Mouse (Mus musculus) limb, embryonic 15.5 days (tissue): Measurements from ENCODE around the gene Gm10160. TPM values are rescaled to one million over a fixed set of nuclear protein-coding genes. Genes with fewer than 3 reads are reported as not detected.

Experiments used
- ATAC-seq: fragments of 200-750 bp; cut with Nextera tagmentation; 2 replicates; pipeline ENCODE4 v1.8.0; 2017; ENCODE audit warnings: low read depth, moderate TSS enrichment; ENCODE audit not compliant: insufficient number of reproducible peaks, low FRiP score, low TSS enrichment
- H3K27ac ChIP-seq: fragments of 300-500 bp; sonication (generic); 2 replicates; pipeline ENCODE4 v1.5.1; 2015; ENCODE audit warnings: moderate library complexity, mild to moderate bottlenecking, inconsistent platforms
- H3K27me3 ChIP-seq: fragments of 300-500 bp; sonication (generic); 2 replicates; pipeline ENCODE4 v1.6.1; 2015; ENCODE audit warnings: inconsistent platforms
- H3K36me3 ChIP-seq: fragments of 300-500 bp; sonication (generic); 2 replicates; pipeline ENCODE4 v1.6.1; 2015; ENCODE audit warnings: inconsistent platforms
- H3K4me1 ChIP-seq: fragments of 300-500 bp; sonication (generic); 2 replicates; pipeline ENCODE4 v1.6.1; 2015; ENCODE audit warnings: inconsistent platforms
- H3K4me2 ChIP-seq: fragments of 300-500 bp; sonication (generic); 2 replicates; pipeline ENCODE4 v1.6.1; 2015; ENCODE audit warnings: mild to moderate bottlenecking, inconsistent platforms
- H3K4me3 ChIP-seq: fragments of 300-500 bp; sonication (generic); 2 replicates; pipeline ENCODE4 v1.5.1; 2015; ENCODE audit warnings: mild to moderate bottlenecking, inconsistent platforms
- H3K9ac ChIP-seq: fragments of 300-500 bp; sonication (generic); 2 replicates; pipeline ENCODE4 v1.6.1; 2015; ENCODE audit warnings: inconsistent platforms
- H3K9me3 ChIP-seq: fragments of 300-500 bp; sonication (generic); 2 replicates; pipeline ENCODE4 v1.6.1; 2016; ENCODE audit warnings: inconsistent platforms
- WGBS: fragments of 180-500 bp; shearing (Covaris S2); methylation state at CpG from one replicate; pipeline ENCODE4 v1.1.7; 2015; 5-methylcytosine and 5-hydroxymethylcytosine counted together
- polyA plus RNA-seq: library from polyadenylated mRNA; unstranded; fragments of >200 nt; fragmentation: Nextera tagmentation; extraction: Ambion mirVana; gene quantifications from 2 replicates; pipeline ENCODE4 v1.2.1, GENCODE M21; 2015

The Gm10160 gene
- polyA plus RNA-seq, 1 experiment from 2014 or later = not detected

DNA sequence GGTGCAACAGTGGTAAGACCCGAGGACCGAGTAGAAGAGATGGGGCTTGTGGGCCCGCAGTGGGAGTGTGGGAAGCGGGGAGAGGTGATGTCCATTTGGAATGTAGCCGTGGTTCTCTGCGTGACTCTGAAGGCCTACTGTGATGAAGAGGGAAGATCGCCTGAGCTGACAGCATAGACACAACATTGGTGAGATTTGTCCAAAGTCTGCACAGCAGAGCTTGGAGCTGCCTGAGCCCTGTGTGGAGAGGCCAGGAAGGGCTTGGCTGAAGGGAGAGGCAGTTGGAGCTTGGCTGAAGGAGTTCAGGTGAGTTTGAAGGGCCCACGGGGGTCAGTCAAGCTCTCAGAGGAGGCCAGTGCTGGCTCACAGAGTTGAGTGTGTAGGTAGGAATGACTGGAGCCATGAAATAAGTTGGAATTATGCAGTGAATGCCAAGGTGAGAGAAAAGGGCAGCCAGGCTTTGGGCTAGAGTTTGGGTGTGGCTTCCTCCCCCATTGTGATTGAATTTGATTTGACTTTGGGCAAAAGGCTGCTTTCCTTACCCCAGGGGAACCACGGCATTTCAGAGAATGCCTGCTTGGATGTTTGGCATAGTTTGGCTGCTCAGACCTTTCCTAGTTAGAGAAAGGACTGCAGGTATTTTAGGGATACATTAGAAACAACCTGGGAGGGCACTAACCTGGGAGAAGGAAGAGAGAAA is 11.8 kb upstream of the Gm10160 start:
- no peak overlapping the region for H3K9ac ChIP-seq
- H3K36me3 ChIP-seq = no peaks in the 10 kb centered on the region
- no peak overlapping the region for H3K27ac ChIP-seq
- ATAC-seq = no peak
- H3K27me3 ChIP-seq = no peaks in the 10 kb centered on the region
- 85% methylated on average over 9 of the region's 9 CpGs for WGBS
- H3K4me3 ChIP-seq = no peak overlapping the region
- H3K4me2 ChIP-seq = no peak overlapping the region
- no peaks in the 10 kb centered on the region for H3K9me3 ChIP-seq
- no peaks in the 10 kb centered on the region for H3K4me1 ChIP-seq

DNA sequence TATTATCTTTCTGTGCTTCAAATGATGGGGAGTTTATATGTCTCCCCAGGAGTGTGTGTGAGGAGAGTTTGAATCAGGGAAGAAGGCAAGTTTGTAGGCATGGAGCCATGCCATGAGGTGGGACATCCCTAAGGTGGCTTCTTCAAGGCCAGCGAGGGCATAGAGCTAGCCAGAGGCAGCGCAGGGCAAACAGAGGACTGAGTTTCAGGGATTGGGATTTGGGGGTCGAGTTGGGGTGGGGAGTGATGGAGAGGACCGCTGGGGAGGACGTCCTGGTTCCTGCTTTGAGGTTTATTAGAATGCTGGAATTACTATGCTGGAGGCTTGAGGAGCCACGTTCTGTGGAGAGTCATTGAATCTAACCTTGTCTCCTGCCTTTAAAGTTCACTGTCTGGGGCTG is 10.3 kb upstream of the Gm10160 start:
- 88% methylated on average over 6 of the region's 6 CpGs for WGBS
- H3K9me3 ChIP-seq = no peaks in the 10 kb centered on the region
- H3K9ac ChIP-seq = no peak overlapping the region
- H3K27me3 ChIP-seq = 0 out of 2 replicates have a peak, but pooled peaks cover 6% of the 10 kb centered on the region
- H3K4me1 ChIP-seq = no peaks in the 10 kb centered on the region
- ATAC-seq = no peak
- H3K4me2 ChIP-seq = no peak overlapping the region
- no peak overlapping the region for H3K27ac ChIP-seq
- H3K4me3 ChIP-seq = no peak overlapping the region
- H3K36me3 ChIP-seq = no peaks in the 10 kb centered on the region

DNA sequence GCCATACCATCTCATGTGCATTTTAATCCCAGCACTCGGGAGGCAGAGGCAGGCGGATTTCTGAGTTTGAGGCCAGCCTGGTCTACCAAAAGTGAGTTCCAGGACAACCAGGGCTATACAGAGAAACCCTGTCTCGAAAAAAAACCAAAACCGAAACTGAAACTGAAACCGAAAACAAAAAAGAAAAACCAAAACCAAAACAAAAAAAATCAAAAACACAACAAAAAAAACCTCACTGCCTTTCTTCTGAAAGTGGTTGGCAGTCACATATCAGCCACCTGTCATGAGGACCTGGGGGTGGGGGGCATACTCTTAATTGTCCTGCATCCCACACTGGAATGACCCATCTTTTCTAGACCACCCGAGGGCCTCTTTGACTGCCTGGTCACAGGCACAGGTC is 9.0 kb upstream of the Gm10160 start:
- Histone ChIP-seq H3K9me3 (no peaks in the 10 kb centered on the region), H3K4me2 (no peak overlapping the region), H3K27ac (no peak overlapping the region), H3K4me1 (peaks cover 9% of the 10 kb centered on the region), H3K9ac (no peak overlapping the region), H3K36me3 (no peaks in the 10 kb centered on the region), H3K4me3 (no peak overlapping the region), H3K27me3 (peaks cover 14% of the 10 kb centered on the region; the same call in 1 of the 2 replicates)
- 87% methylated on average over 6 of the region's 6 CpGs for WGBS
- ATAC-seq = no peak

DNA sequence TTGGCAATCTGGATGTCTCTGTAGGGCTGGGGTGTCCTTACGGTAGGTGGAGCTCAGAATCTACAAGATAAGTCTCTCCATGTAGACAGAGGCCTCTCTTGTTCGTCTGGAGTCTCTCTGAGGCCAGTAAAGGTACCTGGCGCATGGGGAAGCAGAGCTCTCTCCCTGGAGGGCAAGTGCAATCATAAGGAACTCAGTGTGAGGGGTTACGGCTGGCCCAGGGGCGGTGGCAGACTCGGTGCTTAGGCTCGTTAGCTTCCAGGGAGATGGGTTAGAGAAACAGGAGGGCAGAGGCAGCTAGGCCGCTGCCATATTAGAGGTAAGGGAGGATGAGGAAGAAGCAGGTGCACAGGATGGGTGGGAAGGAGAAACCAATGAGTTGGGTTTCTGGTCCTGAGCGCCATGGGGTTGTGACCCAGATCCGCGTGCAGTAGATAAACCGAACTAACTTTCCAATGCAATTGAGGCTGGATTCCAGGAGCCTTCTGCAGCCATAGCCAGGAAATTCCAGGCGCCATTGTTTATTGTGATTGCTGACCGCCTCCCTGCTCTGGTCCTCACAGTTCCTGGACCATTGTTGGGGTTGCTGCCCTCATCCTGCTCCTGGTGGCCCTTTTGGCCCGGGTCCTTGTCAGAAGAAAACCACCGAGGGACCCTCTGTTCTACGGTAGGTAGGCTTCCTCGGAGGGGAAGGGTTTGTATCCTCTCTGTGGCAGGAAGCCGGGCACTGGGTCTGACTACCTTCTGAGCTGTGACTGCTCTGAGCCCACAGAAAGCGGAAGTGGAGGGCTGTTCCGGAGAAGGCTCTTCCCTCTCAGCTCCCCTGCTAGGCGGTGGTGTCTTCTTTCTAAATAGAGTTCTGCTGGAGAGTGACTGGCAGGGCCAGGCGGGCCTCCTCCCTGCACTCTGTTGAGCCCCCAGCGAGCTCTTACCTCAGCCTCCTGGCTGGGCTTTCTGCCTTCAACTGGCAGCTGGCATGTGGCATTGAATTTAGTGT is 7.3 kb upstream of the Gm10160 start:
- 71% methylated on average over 24 of the region's 24 CpGs for WGBS
- Histone ChIP-seq H3K27me3 (peaks cover 29% of the 10 kb centered on the region), H3K4me3 (no peak overlapping the region), H3K9ac (no peak overlapping the region), H3K36me3 (no peaks in the 10 kb centered on the region), H3K4me2 (no peak overlapping the region), H3K4me1 (peaks cover 22% of the 10 kb centered on the region), H3K9me3 (no peaks in the 10 kb centered on the region), H3K27ac (peak overlapping the region; percentile 54; the same call in 1 of the 2 replicates)
- ATAC-seq = 0 out of 2 replicates have a peak, but pooled peaks have one; percentile 45

DNA sequence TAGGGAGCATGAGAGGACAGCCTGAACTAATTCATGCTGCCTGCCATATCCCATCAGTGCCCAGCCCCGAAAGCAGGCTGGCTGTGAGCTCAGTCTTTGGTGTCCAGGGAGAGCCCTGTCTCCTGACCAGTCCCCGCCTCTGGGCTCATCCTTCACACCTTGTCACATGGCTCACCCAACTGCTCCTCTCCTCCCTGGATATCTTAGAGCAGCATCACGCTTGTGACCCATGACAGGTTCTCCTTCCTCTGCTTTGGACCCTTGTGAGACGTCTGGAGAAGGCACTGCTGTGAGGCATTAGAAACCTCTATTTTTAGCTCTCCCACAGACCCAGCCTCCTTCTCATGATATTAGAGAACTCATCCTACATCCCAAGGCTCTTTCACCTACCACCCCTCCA is 6.3 kb upstream of the Gm10160 start:
- H3K27me3 ChIP-seq = peaks cover 36% of the 10 kb centered on the region
- no peak for ATAC-seq
- no peaks in the 10 kb centered on the region for H3K36me3 ChIP-seq
- H3K4me3 ChIP-seq = no peak overlapping the region
- no peak overlapping the region for H3K27ac ChIP-seq
- no peak overlapping the region for H3K4me2 ChIP-seq
- H3K9me3 ChIP-seq = no peaks in the 10 kb centered on the region
- H3K9ac ChIP-seq = no peak overlapping the region
- 66% methylated on average over 4 of the region's 4 CpGs for WGBS
- peaks cover 22% of the 10 kb centered on the region for H3K4me1 ChIP-seq

DNA sequence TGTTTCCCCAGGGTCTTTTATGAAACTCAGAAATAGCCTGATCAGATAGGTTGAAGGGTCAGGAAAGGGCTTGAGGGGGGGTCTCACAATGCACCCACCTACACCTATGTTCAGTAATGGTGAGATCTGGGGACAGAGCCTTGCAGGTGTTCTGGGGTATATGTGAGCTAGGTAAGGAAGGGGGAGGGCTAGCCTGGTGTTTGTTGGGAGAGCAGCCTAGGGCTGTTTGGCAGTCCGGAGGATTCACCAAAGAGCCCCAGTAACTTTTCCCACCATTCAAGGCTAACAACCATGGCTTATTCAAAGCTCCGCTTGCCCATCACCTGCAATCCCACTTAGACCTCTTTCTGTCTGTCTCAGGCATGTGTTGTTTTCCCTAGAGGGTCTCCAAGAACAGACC is 5.9 kb upstream of the Gm10160 start:
- Histone ChIP-seq H3K4me2 (no peak overlapping the region), H3K27me3 (peaks cover 37% of the 10 kb centered on the region), H3K4me3 (no peak overlapping the region), H3K36me3 (no peaks in the 10 kb centered on the region), H3K9ac (no peak overlapping the region), H3K27ac (no peak overlapping the region), H3K9me3 (no peaks in the 10 kb centered on the region), H3K4me1 (peaks cover 22% of the 10 kb centered on the region)
- 90% methylated on average over 2 of the region's 2 CpGs for WGBS
- ATAC-seq = no peak

DNA sequence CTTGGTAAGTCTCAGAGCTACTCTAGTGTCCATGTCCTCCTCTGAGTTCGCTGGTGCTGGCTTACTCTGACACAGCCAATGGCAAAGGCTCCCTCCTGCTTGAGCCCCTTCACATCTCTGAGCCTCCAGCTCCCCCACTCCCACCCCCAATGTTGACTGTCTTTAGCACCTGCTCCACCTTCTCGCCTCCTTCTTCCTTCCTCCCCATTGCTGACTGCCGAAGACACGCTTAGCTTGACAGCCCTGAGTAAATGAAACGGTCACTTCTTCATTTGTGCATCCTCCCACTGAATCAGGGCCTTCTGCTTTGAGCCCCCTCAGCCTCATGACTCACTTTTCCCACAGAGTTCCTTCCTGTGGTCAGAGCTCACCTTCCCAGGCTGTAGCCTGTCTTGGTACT is 5.4 kb upstream of the Gm10160 start:
- Histone ChIP-seq H3K4me1 (peaks cover 22% of the 10 kb centered on the region), H3K4me2 (peak overlapping the region; percentile 14; the same call in 1 of the 2 replicates), H3K36me3 (no peaks in the 10 kb centered on the region), H3K27me3 (peaks cover 37% of the 10 kb centered on the region), H3K27ac (no peak overlapping the region), H3K4me3 (no peak overlapping the region), H3K9ac (no peak overlapping the region), H3K9me3 (no peaks in the 10 kb centered on the region)
- 70% methylated on average over 5 of the region's 5 CpGs for WGBS
- no peak for ATAC-seq

DNA sequence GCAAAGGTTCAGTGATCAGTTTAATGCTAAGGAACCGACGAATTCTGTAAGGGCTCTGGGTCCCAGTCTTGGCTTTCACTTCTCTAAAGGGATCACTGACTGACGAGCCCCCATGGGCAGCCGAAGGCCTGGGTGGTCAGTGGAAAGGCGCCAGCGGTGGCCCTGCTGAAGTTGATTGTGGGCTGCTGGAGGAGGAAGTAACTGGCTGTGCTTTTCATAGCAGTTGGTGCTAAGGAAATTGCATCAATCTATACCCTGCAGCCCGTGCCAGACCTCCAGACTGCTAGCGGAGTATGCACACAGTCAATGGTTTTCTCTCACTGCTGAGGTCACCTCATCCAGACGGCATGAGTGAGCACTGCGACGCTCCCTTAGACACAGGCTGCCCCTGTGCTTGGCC is 4.5 kb upstream of the Gm10160 start:
- peaks cover 22% of the 10 kb centered on the region for H3K4me1 ChIP-seq
- H3K9ac ChIP-seq = no peak overlapping the region
- 39% methylated on average over 11 of the region's 11 CpGs for WGBS
- H3K9me3 ChIP-seq = no peaks in the 10 kb centered on the region
- H3K4me2 ChIP-seq = peak overlapping the region; percentile 97; the same call in 1 of the 2 replicates
- H3K27ac ChIP-seq = peak overlapping the region; percentile 47
- no peaks in the 10 kb centered on the region for H3K36me3 ChIP-seq
- H3K27me3 ChIP-seq = peaks cover 37% of the 10 kb centered on the region
- H3K4me3 ChIP-seq = peak overlapping the region; percentile 57
- no peak for ATAC-seq

DNA sequence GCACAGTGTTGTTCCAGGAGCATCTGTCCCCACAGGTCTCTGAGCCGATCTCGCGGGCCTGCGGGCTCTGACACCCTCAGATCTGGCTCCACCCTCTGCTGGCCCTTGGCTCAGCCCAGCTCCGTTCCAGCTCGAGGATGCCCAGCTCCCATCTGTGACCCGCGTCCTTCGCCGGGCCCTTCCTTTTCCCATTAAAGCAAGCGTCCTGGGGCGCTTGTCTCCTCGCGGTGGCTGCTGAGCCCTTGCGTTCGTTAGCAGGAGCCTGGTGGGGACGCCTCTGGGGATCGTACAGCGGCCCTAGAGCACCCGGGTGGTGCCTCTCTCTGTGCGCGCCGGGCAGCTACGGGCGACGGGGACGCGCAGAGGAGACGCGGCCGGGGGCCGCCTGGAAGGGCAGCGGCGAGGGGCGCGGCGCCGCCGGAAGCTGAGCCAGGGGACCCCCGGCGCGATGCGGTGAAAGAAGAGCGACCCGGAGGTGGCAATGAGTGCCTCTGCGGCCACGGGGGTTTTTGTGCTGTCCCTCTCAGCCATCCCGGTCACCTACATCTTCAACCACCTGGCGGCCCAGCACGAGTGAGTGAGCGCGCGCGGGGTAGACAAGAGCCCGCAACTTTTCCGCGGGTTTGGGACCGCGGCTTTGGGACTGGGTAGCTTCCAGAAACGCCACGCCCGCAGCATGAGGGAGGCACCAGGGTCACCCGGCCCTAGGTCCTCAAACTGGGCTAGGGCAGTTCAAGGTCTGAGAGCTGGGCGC is 3.6 kb upstream of the Gm10160 start, which contains the start of gene Tm6sf1:
TSS of gene Tm6sf1 (plus strand) at position 34 of the 754 bp plus-strand sequence.
- Histone ChIP-seq H3K27ac (peak within 1 kb of the TSS; percentile 47), H3K27me3 (peaks cover 37% of the 10 kb centered on the region), H3K9me3 (no peaks in the 10 kb centered on the region), H3K4me3 (peak within 1 kb of the TSS; percentile 57), H3K9ac (peak within 1 kb of the TSS; percentile 49), H3K4me2 (peak within 1 kb of the TSS; percentile 97), H3K4me1 (peaks cover 22% of the 10 kb centered on the region), H3K36me3 (no peaks in the 10 kb centered on the region)
- WGBS = under 1% methylated on average over 64 of the region's 64 CpGs
- ATAC-seq = no peak

DNA sequence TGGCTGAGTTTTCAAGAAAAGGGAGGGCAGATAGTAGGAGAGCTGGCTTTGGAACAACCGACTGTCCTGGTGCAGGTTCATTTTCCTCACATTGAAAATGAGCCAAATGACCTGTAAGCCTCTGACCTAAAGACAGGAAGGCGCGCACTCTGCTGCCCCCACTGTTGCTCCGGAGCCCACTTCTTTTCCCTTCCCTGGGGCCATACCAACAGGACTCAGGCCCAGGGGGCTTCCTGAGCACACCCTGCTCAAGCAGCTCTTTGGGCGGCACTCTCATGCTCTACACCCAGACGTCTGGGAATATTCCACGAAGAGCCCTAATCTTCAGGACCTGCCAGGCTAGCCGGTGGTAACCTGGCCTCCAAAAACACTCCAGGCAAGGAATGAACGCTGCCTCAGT is 2.6 kb upstream of the Gm10160 start:
- ATAC-seq = no peak
- H3K4me1 ChIP-seq = peaks cover 22% of the 10 kb centered on the region
- H3K27me3 ChIP-seq = peaks cover 37% of the 10 kb centered on the region
- WGBS = 14% methylated on average over 9 of the region's 9 CpGs
- H3K9me3 ChIP-seq = no peaks in the 10 kb centered on the region
- H3K27ac ChIP-seq = 0 out of 2 replicates have a peak overlapping the region, but pooled peaks have one; percentile 3
- no peaks in the 10 kb centered on the region for H3K36me3 ChIP-seq
- H3K4me2 ChIP-seq = peak overlapping the region; percentile 97; the same call in 1 of the 2 replicates
- no peak overlapping the region for H3K9ac ChIP-seq
- H3K4me3 ChIP-seq = 0 out of 2 replicates have a peak overlapping the region, but pooled peaks have one; percentile 57

DNA sequence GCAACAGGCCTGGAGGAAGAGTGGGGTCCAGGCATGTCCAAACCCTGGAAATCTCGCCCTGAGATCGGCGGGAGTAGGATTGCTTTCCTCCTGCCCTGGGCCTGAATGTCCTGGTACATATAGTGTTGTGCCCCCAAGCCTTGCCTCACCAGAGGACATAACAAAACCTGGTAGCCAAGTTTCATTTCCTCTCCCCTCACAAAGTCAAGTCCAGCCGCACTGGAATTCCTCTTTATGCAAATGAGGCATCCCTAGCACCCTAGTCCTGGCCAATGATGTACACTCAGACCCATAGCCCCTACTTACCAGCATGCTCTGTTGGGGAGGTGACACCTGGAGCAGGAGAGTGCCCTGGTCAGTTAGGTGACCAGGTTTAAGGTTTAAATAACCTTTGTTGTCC is 627 bp upstream of the Gm10160 start:
- Histone ChIP-seq H3K27me3 (peaks cover 32% of the 10 kb centered on the region), H3K9ac (no peak overlapping the region), H3K27ac (no peak overlapping the region), H3K4me3 (no peak overlapping the region), H3K36me3 (no peaks in the 10 kb centered on the region), H3K4me2 (no peak overlapping the region), H3K9me3 (no peaks in the 10 kb centered on the region), H3K4me1 (peaks cover 22% of the 10 kb centered on the region)
- 66% methylated on average over 4 of the region's 4 CpGs for WGBS
- no peak for ATAC-seq
